Mouse (Mus musculus) spleen, embryonic (tissue): ENCODE measurements around the gene Fcgrt.

Source experiments
- CTCF ChIA-PET: fragments of 350-600 bp; sonication (Branson Sonifier 250); formaldehyde crosslinking; loops from one replicate; lab custom pipeline; 2022; lab: Charles Lee

Fcgrt gene

DNA sequence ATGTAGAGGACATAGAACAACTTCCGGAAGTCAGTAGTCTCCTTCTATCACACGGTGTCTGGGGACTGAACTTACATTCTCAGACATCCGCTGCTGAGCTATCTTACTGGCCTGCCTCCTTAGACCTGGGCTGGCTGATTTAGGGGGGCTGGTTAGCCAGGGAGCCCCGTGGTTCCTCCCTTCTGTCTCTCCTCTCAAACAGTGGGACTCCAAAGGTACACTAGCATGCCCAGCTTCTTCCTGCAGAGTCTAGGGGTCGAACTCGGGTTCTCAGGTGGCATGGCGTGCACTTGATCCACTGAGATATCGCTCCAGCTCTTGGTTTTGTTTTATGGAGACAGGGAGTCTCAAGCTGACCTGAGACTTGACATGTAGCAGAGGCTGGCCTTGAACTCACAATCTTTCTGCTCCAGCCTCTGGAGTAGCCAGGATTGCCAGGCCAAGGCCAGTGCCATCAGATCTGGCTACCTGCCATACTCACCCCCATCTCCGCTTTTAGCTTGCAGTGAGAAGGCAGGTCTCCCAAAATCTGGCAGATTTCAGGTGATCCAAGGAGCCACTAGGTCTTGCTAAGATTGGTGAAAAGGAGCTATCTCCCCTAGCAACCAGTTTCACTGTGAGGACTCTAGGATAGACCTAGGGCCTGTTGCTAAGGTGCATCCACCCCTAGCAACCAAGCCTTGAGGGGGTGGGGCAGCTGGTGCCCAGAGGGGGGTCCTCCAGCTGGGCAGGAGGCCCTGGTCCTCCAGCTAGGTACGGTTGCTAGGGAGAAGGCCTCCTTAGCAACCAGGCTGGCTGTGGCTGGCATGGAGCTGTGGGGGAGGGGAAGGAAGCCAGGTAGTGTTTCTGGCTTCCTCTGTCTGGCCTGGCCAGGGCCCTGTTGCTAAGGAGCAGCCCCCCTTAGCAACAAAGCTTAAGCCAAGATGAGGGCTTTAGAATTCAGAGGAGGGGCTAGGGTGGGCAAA lies 44.8 kb downstream of the Fcgrt start:
- CTCF ChIA-PET, result no interaction called here

DNA sequence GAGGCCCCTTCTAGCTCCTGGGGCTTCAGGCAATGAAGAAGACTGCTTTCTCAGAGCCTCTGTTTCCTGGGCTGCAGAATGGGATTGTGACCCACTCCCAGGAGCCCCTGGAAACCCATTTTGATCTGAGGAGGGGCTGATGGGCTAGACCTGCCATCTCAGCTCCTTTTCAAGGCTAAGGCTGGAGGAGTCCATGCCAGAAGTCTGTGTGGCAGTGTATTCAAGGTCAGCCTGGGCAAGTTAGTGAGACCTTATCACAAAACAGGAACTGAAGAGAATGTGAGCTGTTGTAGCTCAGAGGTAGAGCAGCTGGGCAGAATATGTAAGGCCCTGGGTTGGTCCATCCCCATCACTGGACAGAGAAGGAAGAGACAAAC lies 46.7 kb downstream of the Fcgrt start:
- CTCF ChIA-PET, result no interaction called here

DNA sequence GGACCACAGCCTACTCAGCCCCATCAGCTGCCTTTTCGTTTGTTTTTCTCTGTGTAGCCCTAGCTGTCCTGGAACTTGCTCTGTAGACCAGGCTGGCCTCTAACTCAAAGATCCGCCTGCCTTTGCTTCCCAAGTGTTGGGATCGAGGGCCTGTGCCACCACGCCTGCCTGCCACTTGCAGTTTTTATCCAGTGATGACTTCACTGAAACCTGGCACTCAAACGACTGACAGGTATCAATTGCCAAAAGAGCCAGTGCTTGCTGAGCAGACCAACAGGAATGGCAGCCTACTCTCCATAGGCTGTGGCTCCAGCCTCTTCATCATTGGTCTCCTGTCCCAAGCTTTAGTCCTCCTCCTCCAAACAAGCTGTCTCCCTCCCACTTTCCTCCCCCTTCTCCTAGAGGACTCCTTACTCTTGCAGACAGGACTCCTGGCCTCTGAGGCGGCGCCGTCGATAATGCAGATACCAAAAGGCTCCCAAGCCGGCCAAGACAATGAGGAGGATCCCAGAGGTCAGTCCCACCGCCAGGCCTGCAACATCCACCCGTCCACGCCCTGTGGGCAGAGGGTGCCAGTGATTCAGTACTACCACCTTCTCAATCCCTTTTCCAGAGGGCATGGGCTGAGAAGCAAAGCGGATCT lies 47.2 kb downstream of the Fcgrt start:
- CTCF ChIA-PET, result no interaction called here

DNA sequence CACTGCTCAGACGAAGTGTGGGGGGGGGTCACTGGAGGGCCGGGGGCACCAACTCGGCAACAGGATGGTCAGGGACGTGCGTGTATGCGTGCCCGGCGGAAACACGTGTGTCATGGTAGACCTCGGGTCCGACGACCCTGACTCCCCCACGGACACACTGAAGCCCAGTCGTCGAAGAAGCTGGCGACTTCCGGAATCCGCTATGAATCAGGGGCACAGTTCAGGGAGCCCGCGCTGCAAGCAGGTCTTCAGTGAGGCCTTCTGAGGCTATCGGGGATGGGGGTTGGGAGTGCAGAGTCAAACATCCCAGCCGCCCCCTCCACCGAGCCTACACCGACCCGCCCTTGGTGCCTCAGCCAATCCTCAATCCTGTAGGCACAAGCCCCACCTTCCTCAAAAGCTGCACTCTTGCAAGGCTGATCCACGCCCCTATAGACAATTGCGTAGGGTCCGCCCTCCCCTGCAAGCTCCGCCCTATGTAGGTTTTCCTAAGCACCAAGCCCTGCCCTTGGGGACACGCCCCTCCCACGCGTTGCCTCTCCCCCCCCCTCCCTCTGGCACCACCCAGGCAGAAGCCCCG lies 49.6 kb downstream of the Fcgrt start:
- CTCF ChIA-PET, result no interaction called here

DNA sequence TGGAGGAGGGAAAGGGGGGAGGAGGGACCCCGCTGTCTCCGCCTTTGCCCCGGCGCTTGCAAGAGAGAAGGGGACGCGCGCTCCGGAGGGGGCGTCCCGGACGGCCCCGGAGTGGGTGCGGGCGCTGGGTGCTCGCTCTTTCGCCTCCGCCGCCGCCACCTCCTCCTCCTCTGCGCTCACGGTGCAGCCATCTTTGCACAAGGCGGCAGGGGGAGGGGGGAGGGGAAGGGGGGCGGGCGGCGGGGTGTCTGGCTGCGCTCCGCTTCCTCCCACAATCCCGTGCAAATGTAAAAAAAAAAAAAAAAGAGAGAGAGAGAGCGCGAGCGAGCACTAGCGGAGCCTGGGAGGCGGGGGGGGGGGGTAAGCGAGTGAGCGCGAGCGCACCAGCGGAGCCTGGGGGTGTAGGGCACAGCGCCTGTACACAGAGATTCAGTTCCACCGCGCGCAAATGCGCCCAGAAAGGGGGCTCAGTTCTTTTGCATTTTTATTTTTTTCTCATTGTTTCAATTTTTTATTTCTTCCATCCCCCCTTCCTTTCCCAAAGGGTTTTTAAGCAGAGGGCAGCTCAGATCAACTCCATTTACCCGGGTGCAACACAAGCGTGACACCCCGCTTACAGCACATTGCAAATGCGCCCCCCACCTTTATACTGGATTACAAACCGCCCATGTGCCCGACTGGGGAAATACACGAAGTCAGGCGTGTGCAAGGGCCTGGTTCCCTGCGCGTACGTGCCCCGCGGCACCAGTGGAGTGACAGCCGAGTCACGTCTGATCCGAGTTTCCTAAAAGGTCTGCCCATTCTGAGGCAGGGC lies 50.3 kb downstream of the Fcgrt start:
- CTCF ChIA-PET, result no interaction called here

DNA sequence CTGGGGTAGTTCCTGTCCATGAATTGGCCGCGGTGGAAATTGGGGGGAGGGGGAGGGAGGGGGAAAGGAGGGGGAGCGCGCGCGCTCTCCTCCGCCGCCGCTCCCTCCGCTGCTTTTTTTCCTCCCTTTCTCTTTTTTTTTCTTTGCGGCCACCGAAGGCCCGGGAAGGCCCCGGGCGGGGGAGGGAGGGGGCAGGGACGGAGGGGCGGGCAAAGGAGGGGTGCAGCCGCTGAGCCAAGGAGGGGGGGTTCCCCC lies 50.9 kb downstream of the Fcgrt start, which contains the start of gene Prr12:
Prr12 (minus strand) TSS at position 20 of the 255 bp plus-strand sequence.
- CTCF ChIA-PET, result interaction anchor here (0.6 kb wide), 1 partner anchor 178 kb away, joined by 4 read pairs; no protein-coding TSS in a partner anchor

DNA sequence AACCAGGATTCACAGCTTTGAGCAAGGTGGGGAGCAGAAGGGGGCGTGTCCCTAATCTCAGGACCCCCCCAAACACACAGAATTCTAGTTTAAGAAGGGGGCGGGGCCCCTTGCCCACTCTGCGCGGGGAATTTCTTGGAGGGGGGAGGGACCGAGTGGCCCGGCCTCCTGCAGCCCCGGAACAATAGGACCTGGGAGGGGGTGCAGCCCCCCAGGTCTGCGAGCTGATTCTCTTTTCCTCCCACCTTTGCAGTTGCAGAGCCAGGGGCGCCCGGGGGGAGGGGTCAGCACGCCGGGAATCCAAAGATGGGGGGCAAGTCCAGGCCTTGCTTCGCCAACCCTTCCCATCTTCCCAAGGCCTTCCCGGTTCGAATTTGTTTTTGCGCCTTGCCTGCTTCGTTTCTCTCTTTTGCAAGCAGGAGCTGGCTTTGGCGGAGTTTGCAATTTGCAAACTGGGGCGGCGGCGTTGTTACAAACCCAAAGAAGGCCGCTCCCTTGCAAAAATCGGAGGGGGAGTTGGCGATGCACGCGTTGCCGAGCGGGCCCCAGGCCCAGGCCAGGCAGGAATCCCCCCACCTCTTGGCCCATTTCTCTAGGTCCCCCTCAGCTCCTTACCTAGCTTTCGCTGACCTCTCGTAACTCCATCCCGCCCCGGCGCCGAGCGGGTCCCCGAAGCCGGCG lies 51.3 kb downstream of the Fcgrt start:
- CTCF ChIA-PET, result interaction anchor here (0.6 kb wide), 1 partner anchor 179 kb away, joined by 4 read pairs; no protein-coding TSS in a partner anchor

DNA sequence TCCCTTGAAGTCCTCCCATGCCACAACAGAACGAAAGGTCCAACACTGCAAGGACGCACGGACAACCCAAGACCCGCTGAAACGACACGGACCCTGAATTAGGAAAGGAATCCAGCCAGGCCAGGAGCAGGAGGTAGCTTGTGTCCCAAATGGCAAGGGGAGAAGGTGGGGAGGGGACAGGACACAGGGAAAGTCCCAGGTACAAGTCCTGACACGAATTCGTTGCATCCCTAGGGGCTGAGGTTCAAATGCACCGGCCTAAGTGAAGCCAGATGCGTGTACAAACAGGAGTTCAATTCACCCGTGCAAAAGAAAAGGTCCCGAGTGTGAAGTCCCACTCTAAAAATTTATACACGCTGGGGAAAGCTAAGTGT lies 52.1 kb downstream of the Fcgrt start:
- CTCF ChIA-PET, result interaction anchor here (0.7 kb wide), 1 partner anchor 12 kb away, joined by 4 read pairs; no protein-coding TSS in a partner anchor

DNA sequence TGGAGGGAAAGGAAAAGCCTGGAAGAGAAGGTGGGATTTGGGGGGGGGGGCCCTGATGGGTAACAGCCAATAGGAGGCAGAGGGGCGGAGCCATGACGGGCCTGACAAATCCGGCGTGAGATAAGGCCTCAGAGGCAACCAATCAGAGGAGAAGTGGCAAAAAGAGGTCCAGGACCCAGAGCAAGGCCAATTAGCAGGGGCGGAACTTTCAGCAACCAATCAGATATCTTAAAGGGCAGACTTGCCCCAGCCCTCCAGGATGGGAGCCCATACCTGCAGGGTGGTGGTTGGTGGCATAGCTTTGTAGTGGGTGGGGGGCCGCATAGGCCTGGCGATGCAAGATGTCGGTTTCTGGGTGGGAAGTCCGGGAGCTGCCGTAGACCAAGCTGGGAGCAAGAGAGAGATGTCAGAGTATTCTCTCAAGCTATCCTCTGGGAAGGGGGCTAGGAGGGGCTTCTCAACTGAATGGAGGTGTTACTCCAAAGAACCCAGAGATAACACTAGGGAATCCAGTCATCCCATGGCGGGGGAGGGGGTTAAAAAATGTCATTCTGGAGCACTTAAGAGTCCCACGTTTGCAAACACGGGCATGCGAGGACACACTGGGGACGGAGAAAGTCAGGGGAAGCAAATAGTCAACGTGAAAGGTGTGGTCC lies 52.6 kb downstream of the Fcgrt start:
- CTCF ChIA-PET, result interaction anchor here (0.7 kb wide), 1 partner anchor 13 kb away, joined by 4 read pairs; no protein-coding TSS in a partner anchor

DNA sequence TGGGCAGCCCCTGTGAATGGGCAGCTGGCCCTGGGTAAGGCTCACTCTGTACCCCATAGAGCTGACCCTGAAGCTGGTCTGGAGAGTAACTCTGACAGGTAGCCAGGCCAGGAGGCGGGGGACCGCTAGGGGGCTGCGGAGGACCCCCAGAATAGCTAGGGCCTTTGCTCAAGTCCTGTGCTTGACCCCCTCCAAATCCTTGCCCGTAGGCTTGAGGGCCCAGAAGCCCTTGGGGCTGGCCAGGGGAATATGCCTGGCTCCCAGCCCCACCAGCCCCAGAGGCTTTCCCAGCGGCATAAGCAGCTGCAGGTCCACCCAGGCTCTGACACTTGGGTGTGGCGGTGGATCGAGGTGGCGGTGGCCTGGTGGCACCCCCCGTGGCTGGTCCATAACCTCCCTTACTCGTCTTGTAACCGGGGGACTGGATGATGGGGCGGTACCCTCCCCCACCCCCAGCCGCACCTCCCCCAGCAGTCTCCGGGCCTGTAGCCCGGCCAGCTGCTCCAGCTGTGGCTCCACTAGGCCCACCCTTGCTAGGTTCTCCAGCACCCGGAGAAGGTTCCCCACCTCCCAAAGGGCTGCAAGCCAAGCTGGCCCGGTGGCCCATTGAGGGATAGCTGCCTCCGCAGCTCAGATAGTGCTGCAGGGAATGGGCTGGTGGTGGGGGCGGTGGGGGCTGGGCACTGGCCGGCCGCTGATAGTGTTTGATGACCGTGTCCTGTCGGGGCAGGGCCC lies 54.6 kb downstream of the Fcgrt start:
- CTCF ChIA-PET, result no interaction called here

DNA sequence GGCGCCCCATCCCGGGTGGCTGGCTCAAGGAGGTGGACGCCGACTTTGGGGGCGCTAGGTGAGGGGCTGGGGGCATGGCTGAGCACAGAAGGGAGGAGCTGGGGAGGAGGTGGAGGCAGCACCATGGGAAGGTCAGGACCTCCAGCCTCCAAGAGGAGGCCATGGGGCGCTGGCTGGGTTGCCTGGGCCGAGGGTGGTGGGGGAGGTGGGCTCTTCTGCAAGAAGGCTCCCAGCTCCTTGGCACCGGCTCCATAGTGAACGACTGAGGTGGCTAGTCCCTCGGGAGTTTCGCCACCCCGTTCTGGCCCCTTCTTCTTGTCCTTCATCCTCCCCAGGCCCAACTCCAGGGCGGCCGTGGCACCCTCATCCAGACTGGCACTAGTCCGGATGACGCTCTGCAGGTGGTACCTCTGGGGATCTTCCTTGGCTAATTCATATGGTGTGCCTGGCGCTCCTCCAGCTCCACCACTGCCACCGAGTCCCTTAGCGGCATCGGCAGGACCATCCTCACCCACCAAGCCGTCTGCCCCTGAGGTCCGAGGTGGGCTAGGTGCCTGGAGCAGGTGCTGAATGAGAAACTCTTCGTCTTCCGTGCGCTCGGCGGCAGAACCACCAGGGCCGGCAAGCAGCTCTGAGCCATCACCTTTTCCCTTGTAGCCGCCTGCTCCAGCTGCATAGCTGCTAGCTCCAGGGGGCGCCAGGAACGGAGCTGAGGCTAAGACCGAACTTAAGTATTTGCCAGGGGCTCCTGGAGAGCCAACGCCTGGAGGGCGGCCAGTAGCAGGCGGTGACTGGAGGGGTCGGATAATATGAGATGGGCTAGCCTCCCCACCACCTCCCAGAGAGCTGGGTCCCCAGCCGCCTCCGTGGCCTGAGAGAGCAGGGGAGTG lies 55.4 kb downstream of the Fcgrt start:
- CTCF ChIA-PET, result no interaction called here

DNA sequence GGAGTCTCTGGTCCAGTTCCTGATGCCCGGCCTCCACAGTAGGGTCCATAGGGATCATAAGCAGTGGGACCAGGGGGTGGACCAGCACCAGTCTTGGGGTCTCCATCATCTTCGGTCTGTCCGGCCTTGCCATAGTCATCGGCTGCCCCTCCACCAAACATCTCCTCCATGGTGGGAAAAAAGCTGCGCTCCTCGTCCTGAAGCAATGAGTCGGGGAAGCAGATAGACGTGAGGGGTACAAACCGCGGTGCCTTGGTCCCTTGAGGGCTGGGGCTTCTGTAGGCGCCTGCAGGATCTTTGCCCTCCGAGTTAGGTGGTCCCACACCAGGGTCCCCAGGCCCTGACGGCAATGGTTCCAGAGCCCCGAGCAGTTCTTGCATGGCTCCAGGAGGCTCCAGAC lies 56.2 kb downstream of the Fcgrt start:
- CTCF ChIA-PET, result no interaction called here

DNA sequence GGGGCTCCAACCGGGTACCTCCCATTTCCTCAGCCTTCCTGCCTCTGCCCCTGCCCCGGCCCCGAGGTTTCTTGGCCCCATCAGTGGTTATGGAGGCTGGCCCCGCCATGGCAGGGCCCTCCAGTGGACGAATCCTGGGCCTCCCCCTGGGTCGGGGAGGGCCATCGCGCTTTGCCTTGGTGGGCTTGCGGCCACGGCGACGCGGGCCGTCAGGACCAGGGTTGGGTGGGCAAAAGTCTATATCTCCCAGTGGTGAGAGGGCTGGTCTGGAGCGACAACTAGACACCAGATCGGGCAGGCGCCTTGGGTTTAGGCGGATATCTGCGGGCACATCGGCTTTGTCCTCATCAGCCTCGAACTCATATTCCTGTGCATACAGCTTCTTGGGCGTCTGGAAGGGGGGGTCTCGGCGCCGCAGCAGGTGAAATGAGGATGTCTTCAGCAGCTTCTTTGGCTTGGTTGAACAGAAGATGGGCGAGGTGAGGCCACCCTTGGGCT lies 56.7 kb downstream of the Fcgrt start:
- CTCF ChIA-PET, result no interaction called here

DNA sequence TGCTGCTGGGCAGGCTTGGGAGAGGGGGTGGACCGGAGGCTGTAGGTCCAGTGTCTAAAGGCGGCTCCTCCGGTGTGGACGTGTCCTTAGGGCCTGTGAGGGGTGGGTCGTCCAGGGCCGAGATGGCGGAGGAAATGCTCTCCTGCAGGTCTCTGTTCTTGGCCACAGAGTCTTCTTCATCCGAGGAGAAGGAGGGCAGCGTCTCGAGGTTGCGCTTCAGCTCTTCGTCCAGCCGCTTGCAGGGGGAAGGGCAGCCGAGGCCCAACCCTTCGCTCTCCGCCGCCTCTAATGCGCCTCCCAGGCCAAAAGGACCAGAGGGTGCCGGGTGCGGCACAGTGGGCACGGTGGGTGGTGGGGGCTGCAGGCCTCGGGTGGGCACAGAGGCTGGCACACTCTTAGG lies 57.9 kb downstream of the Fcgrt start:
- CTCF ChIA-PET, result no interaction called here

DNA sequence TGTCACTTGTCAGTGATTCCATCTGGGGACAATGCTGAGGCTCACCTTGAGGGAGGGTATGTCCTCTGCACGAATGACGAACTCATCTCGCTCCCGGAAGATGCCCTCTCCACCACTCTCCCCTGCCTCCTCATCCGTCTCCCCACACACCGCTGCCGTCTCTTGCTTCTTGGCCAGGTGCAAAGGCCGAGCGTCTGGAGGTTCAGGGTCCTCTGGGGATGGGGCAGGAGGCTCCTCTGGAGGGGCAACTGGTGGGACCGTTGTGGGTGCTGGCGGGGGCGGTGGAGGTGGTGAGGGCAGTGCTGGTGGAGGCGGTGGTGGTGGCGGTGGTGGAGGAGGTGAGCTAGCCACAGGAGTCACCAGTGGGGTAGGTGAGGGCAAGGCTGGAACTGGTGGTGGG lies 60.3 kb downstream of the Fcgrt start:
- CTCF ChIA-PET, result no interaction called here
